Mouse (Mus musculus) cerebellum, adult 11-12 months (tissue): ENCODE results near the gene Cd52.
A peak's percentile ranks its signal among the peaks of the same experiment; 100 is the strongest.

Experiments used
- DNase-seq: peaks from one replicate; pipeline ENCODE4 v3.0.0; 2022

Gene Cd52

DNA sequence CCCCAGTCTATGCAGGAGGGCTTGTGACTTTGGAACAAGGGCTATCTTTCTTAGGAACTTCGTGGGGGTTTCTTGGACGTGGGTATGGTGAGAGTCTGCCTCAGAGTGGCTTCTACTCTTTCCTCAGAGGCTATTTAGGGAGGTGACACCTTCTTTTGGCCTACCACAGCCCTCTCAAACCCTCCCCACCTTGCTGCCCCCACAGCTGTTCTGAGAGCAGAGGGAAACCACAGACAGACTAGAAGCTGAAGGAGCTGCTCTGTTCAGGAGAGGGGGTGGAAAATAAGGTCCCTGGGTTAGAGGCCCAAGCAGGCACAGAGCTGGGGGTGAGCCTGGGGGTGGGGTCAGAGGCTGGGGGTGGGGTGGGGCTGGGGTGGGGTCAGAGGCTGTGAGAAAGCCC, 51.8 kb downstream of the Cd52 start:
- DNase-seq: no peak

DNA sequence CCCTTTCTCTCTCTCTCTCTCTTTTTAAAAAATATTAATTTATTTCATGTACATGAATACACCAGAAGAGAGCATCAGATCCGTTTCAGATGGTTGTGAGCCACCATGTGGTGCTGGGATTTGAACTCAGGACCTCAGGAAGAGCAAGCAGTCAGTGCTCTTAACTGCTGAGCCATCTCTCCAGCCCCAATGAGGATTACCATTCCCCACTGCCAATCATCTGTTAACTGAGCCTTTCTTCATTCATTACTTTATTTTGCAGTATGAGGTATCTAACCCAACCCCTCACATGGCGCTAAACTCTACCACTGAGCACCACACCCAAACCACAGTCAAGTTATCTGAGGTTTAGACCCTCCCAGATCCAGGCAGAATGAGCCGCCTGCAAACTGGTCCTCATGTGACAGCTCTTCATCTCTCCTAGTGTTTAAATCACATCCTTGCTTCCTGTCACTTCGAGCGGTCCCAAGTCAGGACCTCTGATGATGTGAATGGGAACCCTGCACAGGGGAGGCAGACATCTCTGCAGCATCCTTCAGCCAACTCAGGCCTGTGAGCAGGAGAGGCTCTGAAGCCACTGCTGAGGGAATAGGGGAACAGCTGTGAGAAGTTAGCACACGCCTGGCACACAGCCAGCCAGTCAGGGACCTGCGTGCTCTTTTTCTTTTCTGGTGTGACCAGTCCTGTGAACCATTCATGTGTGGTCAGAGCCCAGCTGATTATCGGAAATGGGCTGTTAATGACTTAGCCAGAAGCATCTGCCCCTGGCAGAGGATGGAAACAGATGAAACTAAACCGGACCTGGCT, 53.4 kb downstream of the Cd52 start:
- DNase-seq: no peak

DNA sequence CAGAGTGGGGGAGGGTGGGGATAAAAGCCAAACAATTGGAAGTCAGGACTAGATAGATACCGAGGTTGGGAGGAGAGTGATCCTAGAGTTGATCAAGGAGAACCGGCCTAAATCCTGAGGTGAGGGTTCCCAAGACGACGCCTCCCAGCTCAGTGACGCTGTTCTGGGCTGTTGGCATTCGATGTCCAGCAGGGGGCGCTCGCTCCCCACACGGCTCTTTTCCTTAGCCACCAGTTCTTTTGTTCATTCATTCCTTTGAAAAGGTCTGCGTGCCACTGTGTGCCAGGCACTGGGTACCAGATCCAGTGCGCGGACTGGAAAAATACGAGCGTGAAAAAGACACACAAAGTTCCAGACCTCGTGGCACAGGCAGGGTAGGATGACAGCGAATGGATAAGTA, 58.9 kb downstream of the Cd52 start:
- DNase-seq: peak; percentile 66
